22 mouse cellular contexts compared by ENCODE assay signal in genomic region chr4:149547523-149547922, GRCm38 (mm10). TPM values are rescaled to one million over a fixed set of nuclear protein-coding genes. Genes with fewer than 3 reads are reported as not detected.
DNase-seq lines count a peak whose midpoint lies in the region; ATAC-seq lines count a peak whose summit lies in the region.
"Had no signal": no experiment of that assay in that cellular context is flagged by ENCODE, and none has a peak within 500 bp of the region (broad histone marks: within the 10 kb centered on the region; RNA-seq: fewer than 3 reads in every experiment).

No protein-coding gene starts in this region.

- peaks cover 3% of the 10 kb centered on the region for H3K4me1 ChIP-seq in embryonic facial prominence, embryonic 13.5 days
- H3K4me1 ChIP-seq in embryonic facial prominence, embryonic 10.5 days = peaks cover 4% of the 10 kb centered on the region; the same call in 1 of the 2 replicates
- H3K4me1 ChIP-seq in stomach, embryonic 16.5 days (ENCODE audit: control insufficient read depth, insufficient read depth, low read length) = 0 out of 2 replicates have a peak, but pooled peaks cover 3% of the 10 kb centered on the region
- H3K4me1 ChIP-seq: embryonic facial prominence, embryonic 12.5 days; hindbrain, embryonic 15.5 days had no signal

- H3K27ac ChIP-seq in embryonic facial prominence, embryonic 13.5 days = peak overlapping the region; percentile 45; the same call in 1 of the 2 replicates
- H3K27ac ChIP-seq in embryonic facial prominence, embryonic 10.5 days (replicated peaks) = no peak overlapping the region
- peak overlapping the region; percentile 50 for H3K27ac ChIP-seq in stomach, embryonic 16.5 days (ENCODE audit: low read length)
- H3K27ac ChIP-seq: forebrain, embryonic 12.5 days; forebrain, embryonic 15.5 days; hindbrain, embryonic 12.5 days; hindbrain, embryonic 15.5 days had no signal

- H3K9ac ChIP-seq in embryonic facial prominence, embryonic 13.5 days = no peak overlapping the region
- no peak overlapping the region for H3K9ac ChIP-seq in stomach, embryonic 16.5 days (ENCODE audit: low read length)
- H3K9ac ChIP-seq: embryonic facial prominence, embryonic 12.5 days; forebrain, embryonic 12.5 days; forebrain, embryonic 15.5 days; hindbrain, embryonic 12.5 days; hindbrain, embryonic 15.5 days had no signal

- no peak overlapping the region for H3K4me3 ChIP-seq in embryonic facial prominence, embryonic 13.5 days
- no peak overlapping the region for H3K4me3 ChIP-seq in embryonic facial prominence, embryonic 10.5 days
- no peak overlapping the region for H3K4me3 ChIP-seq in stomach, embryonic 16.5 days (replicated peaks; ENCODE audit: low read length)
- H3K4me3 ChIP-seq: embryonic facial prominence, embryonic 12.5 days; erythroblast, embryonic 14.5 days; forebrain, embryonic 12.5 days; forebrain, embryonic 15.5 days; hindbrain, embryonic 12.5 days; hindbrain, embryonic 15.5 days had no signal

- no peaks in the 10 kb centered on the region for H3K27me3 ChIP-seq in embryonic facial prominence, embryonic 13.5 days
- H3K27me3 ChIP-seq in embryonic facial prominence, embryonic 10.5 days (replicated peaks; ENCODE audit: low read depth, poor library complexity, severe bottlenecking) = no peaks in the 10 kb centered on the region
- no peaks in the 10 kb centered on the region for H3K27me3 ChIP-seq in stomach, embryonic 16.5 days (ENCODE audit: control insufficient read depth, insufficient read depth, low read length)
- H3K27me3 ChIP-seq: embryonic facial prominence, embryonic 12.5 days; forebrain, embryonic 12.5 days; forebrain, embryonic 15.5 days; hindbrain, embryonic 12.5 days; hindbrain, embryonic 15.5 days; Patski had no signal

- no peak for ATAC-seq in embryonic facial prominence, embryonic 13.5 days (ENCODE audit: insufficient number of reproducible peaks, insufficient read depth, low FRiP score, low TSS enrichment, low read depth)
- no peak for ATAC-seq in stomach, embryonic 16.5 days (ENCODE audit: insufficient read depth, low FRiP score)
- ATAC-seq: forebrain, embryonic 15.5 days; Patski had no signal

- no peaks in the 10 kb centered on the region for H3K9me3 ChIP-seq in embryonic facial prominence, embryonic 13.5 days
- H3K9me3 ChIP-seq in embryonic facial prominence, embryonic 10.5 days = no peaks in the 10 kb centered on the region
- H3K9me3 ChIP-seq in stomach, embryonic 16.5 days (replicated peaks; ENCODE audit: control insufficient read depth, low read length) = no peaks in the 10 kb centered on the region
- H3K9me3 ChIP-seq: embryonic facial prominence, embryonic 12.5 days; forebrain, embryonic 12.5 days; forebrain, embryonic 15.5 days; G1E; hindbrain, embryonic 12.5 days; hindbrain, embryonic 15.5 days had no signal

- WGBS in embryonic facial prominence, embryonic 13.5 days = 68% methylated on average over 6 of the region's 6 CpGs
- WGBS in embryonic facial prominence, embryonic 10.5 days = 85% methylated on average over 6 of the region's 6 CpGs
- WGBS in stomach, embryonic 16.5 days = 76% methylated on average over 6 of the region's 6 CpGs

- no peak for DNase-seq in embryonic facial prominence, embryonic 10.5 days (ENCODE audit: low spot score)
- DNase-seq in urinary bladder, adult 18-20 months (ENCODE audit: low spot score in 2 of 2) = peak; percentile 22 to 34
- DNase-seq in urinary bladder, postnatal 10 days (ENCODE audit: low spot score) = no peak
- no peak for DNase-seq in testis, postnatal 10 days (ENCODE audit: low spot score)
- DNase-seq: adrenal gland, postnatal 10 days; adrenal gland, postnatal 36 days; cerebellum, adult 18-20 months; cerebellum, adult 9-10 months; cerebellum, postnatal 14 days; gastrocnemius, postnatal 14 days; heart, adult 11 months had no signal

- H3K36me3 ChIP-seq in embryonic facial prominence, embryonic 13.5 days = peaks cover 40% of the 10 kb centered on the region
- H3K36me3 ChIP-seq in embryonic facial prominence, embryonic 10.5 days (replicated peaks) = peaks cover 57% of the 10 kb centered on the region
- 0 out of 2 replicates have a peak, but pooled peaks cover 3% of the 10 kb centered on the region for H3K36me3 ChIP-seq in stomach, embryonic 16.5 days (ENCODE audit: control insufficient read depth, insufficient read depth, low read length)
- H3K36me3 ChIP-seq: G1E had no signal

- H3K4me2 ChIP-seq in embryonic facial prominence, embryonic 13.5 days = no peak overlapping the region
- no peak overlapping the region for H3K4me2 ChIP-seq in stomach, embryonic 16.5 days (ENCODE audit: low read depth, low read length)
- H3K4me2 ChIP-seq: embryonic facial prominence, embryonic 12.5 days; forebrain, embryonic 12.5 days; forebrain, embryonic 15.5 days; heart, embryonic 11.5 days; hindbrain, embryonic 12.5 days; hindbrain, embryonic 15.5 days had no signal

RNA-seq across cellular contexts. Expression of gene Ctnnbip1, which starts 29.5 kb away (rescaled TPM):
- polyA plus RNA-seq in embryonic facial prominence, embryonic 13.5 days (2015; fragmentation: Nextera tagmentation; extraction: Ambion mirVana) = 65.4 and 65.6 TPM in 2 replicates
- polyA plus RNA-seq in embryonic facial prominence, embryonic 10.5 days (2016; fragmentation: Nextera tagmentation; extraction: Ambion mirVana) = 67.5 TPM in 2 replicates
- polyA plus RNA-seq in stomach, embryonic 16.5 days (2015; fragmentation: Nextera tagmentation; extraction: Ambion mirVana) = 56.2 and 57.3 TPM in 2 replicates

RNA-seq across cellular contexts. Expression of gene Clstn1, which starts 38.7 kb away (rescaled TPM):
- polyA plus RNA-seq in embryonic facial prominence, embryonic 13.5 days (2015; fragmentation: Nextera tagmentation; extraction: Ambion mirVana) = 21.5 and 51.2 TPM in 2 replicates
- polyA plus RNA-seq in embryonic facial prominence, embryonic 10.5 days (2016; fragmentation: Nextera tagmentation; extraction: Ambion mirVana) = 39.6 and 44.2 TPM in 2 replicates
- 14.7 and 14.9 TPM in 2 replicates for polyA plus RNA-seq in stomach, embryonic 16.5 days (2015; fragmentation: Nextera tagmentation; extraction: Ambion mirVana)

Comparison
In these comparisons a context has a peak if more than half of its experiments do, and no peak if none do; other contexts are left out.
1. DNase-seq: peak in urinary bladder, adult 18-20 months (2 of 2); none in embryonic facial prominence, embryonic 10.5 days (single experiment), urinary bladder, postnatal 10 days (single experiment) and testis, postnatal 10 days (single experiment).